Mouse (Mus musculus) stomach, postnatal 0 days (tissue): ENCODE measurements around the gene Nos3. TPM values are rescaled to one million over a fixed set of nuclear protein-coding genes. Genes with fewer than 3 reads are reported as not detected.

ENCODE experiments used
- ATAC-seq: fragments of 200-750 bp; cut with Nextera tagmentation; 2 replicates; pipeline ENCODE4 v1.8.0; 2017; ENCODE audit not compliant: low FRiP score, low TSS enrichment
- DNase-seq: peaks from one replicate; pipeline ENCODE4 v3.0.0-alpha.2; 2016; ENCODE audit warnings: low spot score
- H3K27ac ChIP-seq: fragments of 300-500 bp; sonication (generic); replicated peaks from 2 replicates; pipeline ENCODE4 v1.5.1; 2014; ENCODE audit warnings: mild to moderate bottlenecking, control low read depth
- H3K27me3 ChIP-seq: fragments of 300-500 bp; sonication (generic); 2 replicates; pipeline ENCODE4 v1.6.1; 2014; ENCODE audit warnings: low read length; ENCODE audit not compliant: control insufficient read depth, insufficient read depth
- H3K36me3 ChIP-seq: fragments of 300-500 bp; sonication (generic); 2 replicates; pipeline ENCODE4 v1.6.1; 2014; ENCODE audit warnings: low read length, mixed read lengths; ENCODE audit not compliant: control insufficient read depth, insufficient read depth
- H3K4me1 ChIP-seq: fragments of 300-500 bp; sonication (generic); replicated peaks from 2 replicates; pipeline ENCODE4 v1.6.1; 2014; ENCODE audit warnings: antibody characterized with exemption; ENCODE audit not compliant: control insufficient read depth, insufficient read depth
- H3K4me2 ChIP-seq: fragments of 300-500 bp; sonication (generic); replicated peaks from 2 replicates; pipeline ENCODE4 v1.6.1; 2014; ENCODE audit warnings: low read depth, mild to moderate bottlenecking, control low read depth, moderate library complexity
- H3K4me3 ChIP-seq: fragments of 300-500 bp; sonication (generic); 2 replicates; pipeline ENCODE4 v1.5.1; 2014; ENCODE audit warnings: low read depth, low read length, control low read depth
- H3K9ac ChIP-seq: fragments of 300-500 bp; sonication (generic); 2 replicates; pipeline ENCODE4 v1.6.1; 2014; ENCODE audit warnings: mild to moderate bottlenecking, low read length, control low read depth, mixed read lengths
- H3K9me3 ChIP-seq: fragments of 300-500 bp; sonication (generic); 2 replicates; pipeline ENCODE4 v1.6.1; 2016; ENCODE audit warnings: low read length; ENCODE audit not compliant: control insufficient read depth
- CTCF ChIP-seq: IDR thresholded peaks from 2 replicates; pipeline ENCODE4 v1.5.1; 2016; ENCODE audit warnings: antibody characterized with exemption, low read depth, mild to moderate bottlenecking, moderate library complexity
- EP300 ChIP-seq: optimal IDR thresholded peaks from 2 replicates; pipeline ENCODE3; 2016; ENCODE audit warnings: antibody characterized with exemption
- WGBS: fragments of 180-500 bp; shearing (Covaris S2); extraction: QIAGEN DNeasy Blood & Tissue Kit; methylation state at CpG from one replicate; pipeline ENCODE4 v1.1.7; 2014; 5-methylcytosine and 5-hydroxymethylcytosine counted together
- polyA plus RNA-seq: library from polyadenylated mRNA; unstranded; fragments of >200 nt; fragmentation: Nextera tagmentation; extraction: Ambion mirVana; gene quantifications from 2 replicates; pipeline ENCODE4 v1.2.1, GENCODE M21; 2015

Gene Nos3
- polyA plus RNA-seq, 1 experiment from 2014 or later, result 3.2 TPM

GRCm38 (mm10) chr5:24373807-24374206, 9.2 kb downstream of the Nos3 start:
- Histone ChIP-seq H3K36me3 (no peaks in the 10 kb centered on the region), H3K27me3 (0 out of 2 replicates have a peak, but pooled peaks cover 2% of the 10 kb centered on the region), H3K27ac (no peak overlapping the region), H3K4me3 (no peak overlapping the region), H3K4me2 (no peak overlapping the region), H3K9ac (no peak overlapping the region), H3K9me3 (no peaks in the 10 kb centered on the region), H3K4me1 (no peaks in the 10 kb centered on the region; the same call in 1 of the 2 replicates)
- WGBS, result 67% methylated on average over 5 of the region's 5 CpGs
- no peak for TF ChIP-seq EP300
- no peak for TF ChIP-seq CTCF
- DNase-seq (no peak), ATAC-seq (no peak)

DNA sequence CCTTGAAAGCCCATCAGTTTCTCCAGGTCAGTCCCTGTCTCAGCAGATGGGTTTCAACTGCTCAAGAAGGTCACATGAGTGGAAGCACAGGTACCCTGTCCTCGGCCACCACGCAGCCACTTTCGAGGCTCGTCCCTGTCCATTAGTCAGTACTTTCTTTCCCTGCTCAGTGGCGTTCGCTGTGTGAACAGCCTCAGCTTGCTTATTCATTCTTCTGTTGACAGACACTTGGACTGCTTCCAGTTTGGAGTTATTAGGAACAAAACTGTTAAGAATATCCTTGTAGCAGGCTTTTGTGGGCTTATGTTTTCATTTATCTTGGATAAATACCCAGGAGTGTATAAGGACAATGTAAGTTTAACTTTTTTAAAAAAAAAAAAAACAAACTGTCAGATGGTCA, 9.6 kb downstream of the Nos3 start:
- Histone ChIP-seq H3K36me3 (no peaks in the 10 kb centered on the region), H3K27me3 (0 out of 2 replicates have a peak, but pooled peaks cover 2% of the 10 kb centered on the region), H3K4me3 (no peak overlapping the region), H3K4me2 (no peak overlapping the region), H3K9ac (no peak overlapping the region), H3K27ac (no peak overlapping the region), H3K4me1 (no peaks in the 10 kb centered on the region; the same call in 1 of the 2 replicates), H3K9me3 (no peaks in the 10 kb centered on the region)
- ATAC-seq, result no peak
- no peak for TF ChIP-seq EP300
- no peak for TF ChIP-seq CTCF
- no peak for DNase-seq
- 10% methylated on average over 6 of the region's 6 CpGs for WGBS

DNA sequence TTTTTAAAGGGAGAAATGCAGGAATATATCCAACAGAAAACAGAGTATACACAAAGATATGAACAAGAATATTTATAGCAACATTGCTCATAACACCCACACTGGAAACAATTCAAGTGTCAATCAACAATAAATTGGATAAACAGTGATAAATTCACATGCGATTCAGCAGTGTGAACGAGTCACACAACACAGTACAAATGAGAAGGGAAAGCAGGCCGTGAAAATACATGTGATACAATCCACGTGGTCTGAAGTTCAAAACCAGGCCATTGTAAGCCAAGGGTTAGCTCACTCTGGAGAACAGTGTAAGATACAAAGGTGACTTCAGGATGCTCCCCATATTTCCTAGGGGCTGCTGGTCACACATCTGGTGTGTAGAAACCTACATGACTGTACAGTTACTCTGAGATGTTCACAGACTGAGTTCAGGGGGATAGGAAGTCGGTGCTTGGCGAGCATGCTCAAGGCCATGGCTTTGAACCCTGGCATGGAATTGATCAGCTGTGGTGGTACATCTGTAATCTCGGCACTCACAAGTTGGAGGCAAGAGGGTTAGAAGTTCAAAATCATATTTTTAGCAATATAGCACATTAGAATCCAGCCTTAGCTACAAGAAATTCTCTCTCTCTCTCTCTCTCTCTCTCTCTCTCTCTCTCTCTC, 10.2 kb downstream of the Nos3 start:
- Histone ChIP-seq H3K4me3 (no peak overlapping the region), H3K9ac (no peak overlapping the region), H3K9me3 (no peaks in the 10 kb centered on the region), H3K4me2 (no peak overlapping the region), H3K27me3 (0 out of 2 replicates have a peak, but pooled peaks cover 2% of the 10 kb centered on the region), H3K36me3 (no peaks in the 10 kb centered on the region), H3K27ac (no peak overlapping the region), H3K4me1 (no peaks in the 10 kb centered on the region; the same call in 1 of the 2 replicates)
- WGBS, result 44% methylated on average over 7 of the region's 7 CpGs
- DNase-seq, result no peak
- TF ChIP-seq EP300, result no peak
- TF ChIP-seq CTCF, result no peak
- ATAC-seq, result no peak

DNA sequence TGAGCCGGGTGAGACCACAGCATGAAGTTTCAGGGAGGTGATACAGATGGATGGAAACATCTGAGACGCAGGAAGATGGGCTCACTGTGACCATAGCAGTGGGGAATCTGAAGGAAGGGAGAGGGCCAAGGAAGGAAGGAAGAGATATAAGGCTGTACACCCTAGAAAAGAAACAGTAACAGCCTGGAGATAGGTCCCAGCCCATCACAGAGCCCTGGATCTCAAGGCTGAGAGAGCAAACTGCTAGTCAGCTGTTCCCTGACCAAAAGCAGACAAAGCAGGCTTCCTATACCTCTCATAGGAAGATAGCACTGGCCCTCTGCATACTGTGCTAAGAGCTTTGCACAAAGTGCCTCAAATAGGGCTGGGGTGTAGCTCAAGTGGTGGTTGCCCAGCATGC, 14.1 kb downstream of the Nos3 start:
- TF ChIP-seq EP300, result no peak
- H3K36me3 ChIP-seq, result no peaks in the 10 kb centered on the region
- WGBS, result 86% methylated on average over 2 of the region's 2 CpGs

GRCm38 (mm10) chr5:24379501-24379900, 14.9 kb downstream of the Nos3 start:
- Histone ChIP-seq H3K4me2 (no peak overlapping the region), H3K36me3 (no peaks in the 10 kb centered on the region), H3K4me3 (no peak overlapping the region), H3K9ac (no peak overlapping the region), H3K27me3 (no peaks in the 10 kb centered on the region), H3K9me3 (no peaks in the 10 kb centered on the region), H3K4me1 (0 out of 2 replicates have a peak, but pooled peaks cover 2% of the 10 kb centered on the region), H3K27ac (no peak overlapping the region)
- 70% methylated on average over 4 of the region's 4 CpGs for WGBS
- no peak for ATAC-seq
- TF ChIP-seq CTCF (no peak), EP300 (no peak)
- DNase-seq, result no peak

More for the DNA sequence above, 14.1 kb downstream of the Nos3 start:
- Histone ChIP-seq H3K9ac (no peak overlapping the region), H3K27ac (no peak overlapping the region), H3K4me3 (no peak overlapping the region), H3K4me1 (peaks cover under 1% of the 10 kb centered on the region; the same call in 1 of the 2 replicates), H3K4me2 (no peak overlapping the region), H3K27me3 (no peaks in the 10 kb centered on the region), H3K9me3 (no peaks in the 10 kb centered on the region)
- DNase-seq, result no peak
- ATAC-seq, result no peak

DNA sequence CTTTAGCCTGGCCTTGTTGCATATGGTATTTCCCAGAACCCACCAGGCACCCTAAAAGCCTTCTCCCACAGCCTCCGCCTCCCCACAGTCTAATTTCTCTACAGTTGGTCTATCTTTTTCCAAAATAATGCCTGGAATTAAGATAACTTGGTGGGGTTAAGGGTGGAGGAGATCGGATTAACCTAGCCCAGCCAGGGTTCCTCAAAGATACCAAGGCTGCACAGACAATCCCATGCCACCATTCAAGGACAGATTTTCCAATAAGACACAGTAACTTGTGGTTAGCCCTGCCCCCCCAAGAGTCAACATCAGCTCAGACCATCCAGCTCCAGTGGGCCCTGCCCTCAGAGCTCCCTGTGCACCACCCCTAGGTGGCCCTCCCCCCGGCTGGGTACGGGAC, 15.9 kb downstream of the Nos3 start:
- no peak for ATAC-seq
- WGBS, result 89% methylated on average over 4 of the region's 4 CpGs

More for the DNA sequence above, 15.9 kb downstream of the Nos3 start:
- Histone ChIP-seq H3K4me1 (0 out of 2 replicates have a peak, but pooled peaks cover 2% of the 10 kb centered on the region), H3K27me3 (no peaks in the 10 kb centered on the region), H3K9ac (no peak overlapping the region), H3K27ac (no peak overlapping the region), H3K4me2 (no peak overlapping the region), H3K36me3 (no peaks in the 10 kb centered on the region), H3K4me3 (no peak overlapping the region), H3K9me3 (no peaks in the 10 kb centered on the region)
- TF ChIP-seq CTCF (no peak), EP300 (no peak)
- no peak for DNase-seq
